Mouse (Mus musculus) hindbrain, embryonic 11.5 days (tissue): ENCODE data around the gene Ptprt. TPM values are rescaled to one million over a fixed set of nuclear protein-coding genes. Genes with fewer than 3 reads are reported as not detected.

Source experiments
- ATAC-seq: fragments of 200-750 bp; cut with Nextera tagmentation; 2 replicates; pipeline ENCODE4 v1.8.0; 2017; ENCODE audit warnings: mild to moderate bottlenecking, moderate TSS enrichment, moderate library complexity; ENCODE audit not compliant: low FRiP score
- DNase-seq: peaks from one replicate; pipeline ENCODE4 v3.0.0-alpha.2; 2015; ENCODE audit warnings: low spot score
- H3K27ac ChIP-seq: fragments of 300-500 bp; sonication (generic); 2 replicates; pipeline ENCODE4 v1.5.1; 2014; ENCODE audit warnings: mild to moderate bottlenecking, low read depth, low read length
- H3K27me3 ChIP-seq: fragments of 300-500 bp; sonication (generic); 2 replicates; pipeline ENCODE4 v1.6.1; 2014; ENCODE audit warnings: mild to moderate bottlenecking, low read length, moderate library complexity, mixed read lengths; ENCODE audit not compliant: control insufficient read depth, insufficient read depth
- H3K36me3 ChIP-seq: fragments of 300-500 bp; sonication (generic); 2 replicates; pipeline ENCODE4 v1.6.1; 2014; ENCODE audit warnings: mild to moderate bottlenecking, low read length, moderate library complexity, mixed read lengths; ENCODE audit not compliant: control insufficient read depth, insufficient read depth
- H3K4me1 ChIP-seq: fragments of 300-500 bp; sonication (generic); replicated peaks from 2 replicates; pipeline ENCODE4 v1.6.1; 2014; ENCODE audit warnings: low read length, mixed read lengths; ENCODE audit not compliant: control insufficient read depth, insufficient read depth
- H3K4me2 ChIP-seq: fragments of 300-500 bp; sonication (generic); replicated peaks from 2 replicates; pipeline ENCODE4 v1.6.1; 2014; ENCODE audit warnings: mild to moderate bottlenecking, low read depth, low read length
- H3K4me3 ChIP-seq: fragments of 300-500 bp; sonication (generic); 2 replicates; pipeline ENCODE4 v1.5.1; 2014; ENCODE audit warnings: low read depth, low read length
- H3K9ac ChIP-seq: fragments of 300-500 bp; sonication (generic); 2 replicates; pipeline ENCODE4 v1.6.1; 2014; ENCODE audit warnings: low read depth, low read length
- H3K9me3 ChIP-seq: fragments of 300-500 bp; sonication (generic); 2 replicates; pipeline ENCODE4 v1.6.1; 2016; ENCODE audit warnings: low read length; ENCODE audit not compliant: control insufficient read depth
- WGBS: fragments of 180-500 bp; shearing (Covaris S2); extraction: QIAGEN DNeasy Blood & Tissue Kit; methylation state at CpG from one replicate; pipeline ENCODE4 v1.1.7; 2014; 5-methylcytosine and 5-hydroxymethylcytosine counted together
- polyA plus RNA-seq: library from polyadenylated mRNA; unstranded; fragments of >200 nt; fragmentation: Nextera tagmentation; extraction: Ambion mirVana; gene quantifications from 2 replicates; pipeline ENCODE4 v1.2.1, GENCODE M21; 2014

Gene Ptprt
- polyA plus RNA-seq, result 1.3 and 1.7 TPM in 2 replicates

DNA sequence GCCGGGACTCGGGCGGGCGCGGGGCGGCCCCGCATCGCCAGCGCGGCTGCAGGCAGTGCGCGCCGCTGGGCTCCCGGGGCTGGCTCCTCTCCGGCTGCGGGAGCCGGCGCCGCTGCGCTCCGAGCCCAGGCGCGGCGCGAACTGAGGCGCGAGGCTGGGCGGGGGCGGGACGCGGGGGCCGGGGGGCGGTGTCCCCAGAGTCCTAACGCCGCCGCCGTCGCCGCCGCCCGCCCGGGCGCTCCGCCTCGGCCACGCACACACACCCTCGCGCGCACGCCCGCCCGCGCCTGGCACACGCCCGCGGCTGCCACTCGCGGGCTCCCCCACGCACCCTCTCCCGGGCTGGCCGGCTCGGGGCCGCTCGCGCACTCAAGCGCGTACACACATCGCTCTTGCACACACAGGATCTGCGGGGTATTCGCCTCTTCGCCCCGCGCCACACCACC lies at the start of gene Ptprt:
Ptprt (minus strand) TSS at position 207 of the 446 bp plus-strand sequence.
- H3K27me3 ChIP-seq, result peaks cover 29% of the 10 kb centered on the region
- under 1% methylated on average over 29 of the region's 73 CpGs for WGBS
- no peaks in the 10 kb centered on the region for H3K9me3 ChIP-seq
- ATAC-seq, result peak; percentile 62
- H3K9ac ChIP-seq, result peak within 1 kb of the TSS; percentile 53
- peak within 1 kb of the TSS; percentile 100 for H3K4me2 ChIP-seq
- H3K4me1 ChIP-seq, result peaks cover 4% of the 10 kb centered on the region
- H3K27ac ChIP-seq, result no peak within 1 kb of the TSS
- no peaks in the 10 kb centered on the region for H3K36me3 ChIP-seq
- H3K4me3 ChIP-seq, result peak within 1 kb of the TSS; percentile 58
- peak; percentile 54 for DNase-seq

DNA sequence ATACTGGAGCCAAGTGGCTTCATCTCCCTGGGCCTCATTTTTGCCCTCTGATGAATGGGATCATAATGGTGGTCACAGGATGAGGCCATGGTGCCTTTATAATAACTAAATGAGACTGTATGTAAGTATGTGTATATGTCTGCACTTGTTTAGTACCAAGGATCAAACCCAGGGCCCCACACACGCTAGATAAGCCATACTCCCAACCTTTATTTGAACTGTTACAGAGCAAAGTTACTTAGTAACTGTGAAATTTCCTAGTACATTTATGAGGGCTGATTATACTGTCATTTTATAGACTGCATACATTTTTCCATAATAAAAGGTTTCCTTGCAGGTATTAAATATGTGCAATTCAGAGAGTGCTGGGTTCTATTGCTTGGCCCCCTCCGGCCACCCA lies 49.5 kb upstream of the Ptprt start:
- no peak for ATAC-seq
- H3K4me2 ChIP-seq, result no peak overlapping the region
- H3K27ac ChIP-seq, result no peak overlapping the region
- no peaks in the 10 kb centered on the region for H3K27me3 ChIP-seq
- no peaks in the 10 kb centered on the region for H3K9me3 ChIP-seq
- no peaks in the 10 kb centered on the region for H3K4me1 ChIP-seq
- H3K36me3 ChIP-seq, result no peaks in the 10 kb centered on the region
- DNase-seq, result no peak
- WGBS, result 83% methylated on average over 2 of the region's 2 CpGs
- no peak overlapping the region for H3K9ac ChIP-seq
- H3K4me3 ChIP-seq, result no peak overlapping the region

DNA sequence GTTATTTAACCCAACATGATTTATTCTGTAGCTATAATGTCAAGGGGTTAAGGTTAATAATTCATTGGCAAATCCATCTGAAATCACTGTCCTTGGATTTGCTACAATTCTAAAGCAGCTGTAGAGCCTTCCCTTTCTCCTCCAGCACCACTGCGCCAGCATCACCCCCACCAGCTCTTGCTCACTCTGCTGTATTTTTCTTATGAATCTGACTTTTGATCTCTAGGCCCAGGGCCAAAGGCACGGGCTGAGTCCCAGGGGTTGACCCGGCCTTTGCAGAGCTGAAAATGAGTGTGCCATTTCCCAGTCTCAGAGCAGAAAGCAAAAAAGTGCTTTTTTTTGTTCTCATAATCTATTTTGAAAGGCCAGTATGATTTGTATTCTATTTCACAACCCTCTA lies 38.7 kb upstream of the Ptprt start:
- H3K9ac ChIP-seq, result no peak overlapping the region
- H3K4me1 ChIP-seq, result no peaks in the 10 kb centered on the region
- H3K36me3 ChIP-seq, result no peaks in the 10 kb centered on the region
- no peak overlapping the region for H3K27ac ChIP-seq
- no peak overlapping the region for H3K4me3 ChIP-seq
- H3K27me3 ChIP-seq, result no peaks in the 10 kb centered on the region
- no peaks in the 10 kb centered on the region for H3K9me3 ChIP-seq
- H3K4me2 ChIP-seq, result no peak overlapping the region
- DNase-seq, result no peak
- ATAC-seq, result no peak
- WGBS, result 79% methylated on average over 3 of the region's 3 CpGs

DNA sequence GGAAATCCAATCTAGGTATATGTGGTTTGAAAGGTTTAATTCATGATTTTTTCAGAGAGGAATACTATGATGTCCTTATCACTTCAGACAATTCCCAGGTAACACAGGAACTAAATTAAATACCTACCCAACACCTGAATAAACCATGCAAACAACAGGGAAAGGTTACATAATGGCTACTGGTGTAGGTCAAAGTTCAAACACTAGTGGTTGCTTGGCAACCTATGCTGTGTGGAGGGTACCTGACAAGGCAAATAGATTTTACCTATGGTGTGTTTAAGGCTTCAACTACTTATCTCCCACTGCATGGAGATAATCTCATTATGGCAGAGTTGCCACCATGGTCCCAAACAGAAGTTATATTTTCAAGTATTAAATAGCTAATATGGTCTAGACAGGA lies 38.1 kb upstream of the Ptprt start:
- no peak overlapping the region for H3K4me2 ChIP-seq
- no peak for ATAC-seq
- no peaks in the 10 kb centered on the region for H3K36me3 ChIP-seq
- H3K27ac ChIP-seq, result no peak overlapping the region
- no peak overlapping the region for H3K9ac ChIP-seq
- H3K27me3 ChIP-seq, result no peaks in the 10 kb centered on the region
- no peak overlapping the region for H3K4me3 ChIP-seq
- no peaks in the 10 kb centered on the region for H3K9me3 ChIP-seq
- no peaks in the 10 kb centered on the region for H3K4me1 ChIP-seq
- no peak for DNase-seq

DNA sequence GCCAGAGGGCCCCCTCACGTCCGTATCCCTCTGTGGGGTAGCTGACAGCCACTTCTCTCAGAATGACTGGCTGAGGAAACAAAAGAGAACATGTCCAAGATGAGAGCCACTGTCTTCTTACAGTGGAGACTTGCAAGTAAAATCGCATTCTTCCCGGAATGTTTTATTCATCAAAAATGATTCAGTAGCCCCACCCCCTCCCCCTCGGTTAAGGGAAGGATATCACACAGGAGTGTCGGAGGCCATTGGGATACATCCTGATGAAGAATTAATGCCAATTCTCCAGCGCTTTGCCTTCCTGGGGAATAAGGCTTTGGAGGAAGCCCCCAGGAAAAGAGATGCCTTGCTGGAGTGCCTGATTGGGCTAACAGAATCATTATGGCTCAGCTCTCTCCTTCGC lies 37.1 kb upstream of the Ptprt start:
- Histone ChIP-seq H3K9ac (no peak overlapping the region), H3K9me3 (no peaks in the 10 kb centered on the region), H3K4me2 (no peak overlapping the region), H3K27ac (no peak overlapping the region), H3K4me1 (no peaks in the 10 kb centered on the region), H3K27me3 (no peaks in the 10 kb centered on the region), H3K4me3 (no peak overlapping the region), H3K36me3 (no peaks in the 10 kb centered on the region)
- WGBS, result 75% methylated on average over 8 of the region's 8 CpGs
- DNase-seq (no peak), ATAC-seq (no peak)

DNA sequence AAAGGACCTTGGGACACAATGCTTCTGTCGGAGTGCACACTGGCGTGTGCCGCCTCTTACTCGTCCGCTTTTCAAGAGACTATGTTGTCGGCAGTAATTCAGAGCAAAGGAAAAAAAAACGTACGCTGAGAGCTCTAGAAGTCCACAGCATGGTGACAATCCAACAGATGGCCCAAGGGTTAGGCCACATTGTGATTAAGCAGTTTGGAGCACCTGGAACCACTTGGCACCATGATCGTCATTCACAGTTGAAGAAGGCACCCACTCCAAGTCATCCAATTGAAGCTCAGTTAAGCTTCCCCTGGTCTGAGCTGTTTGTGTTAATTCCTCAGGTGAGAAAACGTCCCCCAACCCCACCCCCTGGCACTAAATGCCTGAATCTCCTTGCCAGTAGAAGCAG lies 36.2 kb upstream of the Ptprt start:
- 87% methylated on average over 10 of the region's 10 CpGs for whole genome bisulfite sequencing
- no peaks in the 10 kb centered on the region for H3K4me1 ChIP-seq

DNA sequence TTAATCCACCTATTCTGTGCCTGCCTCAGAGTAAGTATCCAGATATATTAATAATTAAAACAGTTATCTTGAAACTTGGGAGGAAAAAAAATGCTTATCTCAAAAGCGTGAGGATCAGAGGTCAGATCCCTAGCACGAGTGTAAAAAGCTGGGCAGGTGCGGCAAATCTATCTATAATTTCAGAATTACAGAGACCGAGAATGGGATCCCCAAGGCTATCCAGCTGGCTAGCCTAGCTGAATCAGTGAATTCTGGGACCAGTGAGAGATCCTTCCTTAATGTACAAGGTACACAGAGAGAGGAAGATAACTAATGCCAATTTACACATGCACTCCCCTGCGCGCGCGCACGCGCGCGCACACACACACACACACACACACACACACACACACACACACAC lies 31.2 kb upstream of the Ptprt start:
- no peak overlapping the region for H3K4me2 ChIP-seq
- H3K9me3 ChIP-seq, result no peaks in the 10 kb centered on the region
- WGBS, result 97% methylated on average over 10 of the region's 12 CpGs
- no peaks in the 10 kb centered on the region for H3K36me3 ChIP-seq
- no peak overlapping the region for H3K27ac ChIP-seq
- no peaks in the 10 kb centered on the region for H3K27me3 ChIP-seq
- H3K4me1 ChIP-seq, result no peaks in the 10 kb centered on the region
- no peak overlapping the region for H3K9ac ChIP-seq
- ATAC-seq (no peak), DNase-seq (no peak)
- H3K4me3 ChIP-seq, result no peak overlapping the region

More for the DNA sequence above, 36.2 kb upstream of the Ptprt start:
- ATAC-seq (no peak), DNase-seq (no peak)
- Histone ChIP-seq H3K36me3 (no peaks in the 10 kb centered on the region), H3K27ac (no peak overlapping the region), H3K9ac (no peak overlapping the region), H3K4me2 (no peak overlapping the region), H3K27me3 (no peaks in the 10 kb centered on the region), H3K9me3 (no peaks in the 10 kb centered on the region), H3K4me3 (no peak overlapping the region)

DNA sequence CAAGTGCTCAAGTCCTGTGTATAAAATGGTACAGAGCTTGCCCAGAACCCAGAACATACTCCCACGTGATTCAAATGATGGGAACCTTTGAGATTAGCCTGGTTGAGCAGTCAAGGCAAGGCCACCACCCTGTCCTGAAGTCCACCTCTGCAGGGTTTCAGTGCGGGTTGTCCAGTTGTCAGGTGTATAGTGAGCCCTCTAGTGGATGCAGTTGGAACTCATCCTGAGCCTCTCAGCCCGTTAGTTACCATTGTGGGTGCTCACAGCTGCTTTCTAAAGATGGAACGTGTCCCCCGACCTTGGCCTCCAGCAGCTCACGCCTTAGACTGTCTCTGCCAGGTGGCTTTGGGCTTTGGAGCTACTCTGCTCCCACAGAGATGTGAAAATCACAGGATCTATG lies 21.7 kb upstream of the Ptprt start:
- Histone ChIP-seq H3K27me3 (no peaks in the 10 kb centered on the region), H3K9me3 (no peaks in the 10 kb centered on the region), H3K4me3 (no peak overlapping the region), H3K36me3 (no peaks in the 10 kb centered on the region), H3K9ac (no peak overlapping the region), H3K4me1 (no peaks in the 10 kb centered on the region), H3K4me2 (no peak overlapping the region), H3K27ac (no peak overlapping the region)
- ATAC-seq, result 0 out of 2 replicates have a peak, but pooled peaks have one; percentile 53
- 8% methylated on average over 6 of the region's 6 CpGs for WGBS
- peak; percentile 62 for DNase-seq

DNA sequence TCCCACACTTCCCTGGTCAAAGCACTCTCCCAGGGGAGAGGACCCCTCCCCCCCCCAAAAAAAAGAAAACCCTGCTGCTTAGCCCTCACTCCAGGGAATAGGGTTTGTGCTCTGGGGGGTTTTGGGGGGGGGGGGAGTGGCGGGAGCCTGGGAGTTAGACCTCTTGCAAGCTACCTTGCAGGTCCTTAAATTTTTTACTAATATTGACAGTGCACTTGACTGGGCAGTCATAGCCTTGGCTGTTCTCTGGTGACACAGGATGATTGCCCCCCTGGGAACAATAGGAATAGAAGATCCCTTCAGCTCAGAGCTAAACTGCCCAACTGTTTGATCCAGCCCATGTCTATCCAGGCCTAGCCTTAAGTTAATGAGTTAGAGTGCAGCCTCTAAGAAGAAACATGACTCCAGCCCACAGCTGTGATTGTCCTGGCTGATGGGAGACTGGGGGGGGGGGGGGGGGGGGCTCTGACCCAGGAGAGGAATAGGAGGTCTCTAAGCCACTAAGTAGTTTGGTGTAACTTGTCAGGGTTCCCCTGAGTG lies 1.6 kb upstream of the Ptprt start:
- no peak for DNase-seq
- Histone ChIP-seq H3K9me3 (no peaks in the 10 kb centered on the region), H3K27me3 (peaks cover 29% of the 10 kb centered on the region), H3K36me3 (no peaks in the 10 kb centered on the region), H3K4me3 (no peak overlapping the region), H3K4me2 (no peak overlapping the region), H3K27ac (no peak overlapping the region), H3K4me1 (peaks cover 4% of the 10 kb centered on the region), H3K9ac (no peak overlapping the region)
- ATAC-seq, result no peak
- WGBS, result 36% methylated on average over 1 of the region's 1 CpGs
